Mouse (Mus musculus) R1 (cell line): ENCODE results near the gene Pccb.

Source experiments
- DNase-seq: peaks from one replicate; pipeline ENCODE4 v3.0.0-alpha.2; 2018; ENCODE audit warnings: low read depth, low spot score

The Pccb gene

DNA sequence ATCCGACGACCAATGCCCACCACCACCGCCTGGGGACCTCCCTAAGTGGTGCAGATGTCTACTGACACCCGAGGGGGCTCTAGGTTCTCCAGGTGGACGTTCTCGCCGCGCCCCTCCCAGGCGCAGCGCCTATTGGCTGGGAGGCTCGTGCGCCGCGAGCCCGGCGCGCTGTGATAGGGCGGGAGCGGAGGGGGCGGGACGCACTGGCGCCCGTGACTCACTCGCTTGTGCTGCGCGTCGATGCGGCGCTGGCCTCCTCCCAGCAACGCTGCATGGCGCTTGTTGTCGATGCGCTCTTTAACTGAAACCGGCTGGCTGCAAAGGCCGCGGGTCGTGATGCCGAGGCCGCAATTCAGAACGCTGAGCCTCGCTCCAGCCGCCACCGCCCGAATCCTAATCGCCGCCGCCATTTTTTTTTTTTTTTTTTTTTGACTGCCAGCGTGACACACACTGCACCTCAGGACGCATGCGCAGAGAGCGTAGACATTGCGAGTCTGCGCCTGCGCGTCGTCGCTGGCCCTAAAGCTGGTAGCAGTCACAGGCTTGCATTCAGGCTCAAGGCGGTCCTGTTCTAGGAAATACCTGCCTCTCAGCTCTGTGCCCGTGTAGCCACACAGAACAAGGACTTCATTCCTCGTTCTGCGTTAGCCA is at the start of gene Pccb:
Gene Pccb (minus strand): TSS at position 451 of the 651 bp plus-strand sequence.
- peak; percentile 97 for DNase-seq

DNA sequence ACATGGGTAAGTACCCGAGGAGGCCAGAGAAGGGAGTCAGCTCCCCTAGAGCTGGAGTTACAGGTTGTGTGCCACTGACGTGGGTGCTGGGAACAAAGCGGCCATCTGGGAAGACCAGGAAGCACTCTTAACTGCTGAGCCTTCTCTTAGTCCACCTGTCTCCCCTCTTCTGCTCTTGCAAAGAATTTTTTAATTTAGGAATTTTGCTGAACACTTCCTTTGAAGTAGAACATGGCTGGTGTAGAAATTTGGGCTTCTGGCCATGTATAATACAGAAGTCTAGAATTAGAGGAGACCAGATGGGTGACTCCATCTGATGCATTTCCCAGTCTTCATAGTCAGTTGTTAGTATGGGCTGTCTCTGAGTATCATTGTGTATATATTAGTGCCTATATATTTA is 49.0 kb upstream of the Pccb start:
- no peak for DNase-seq

DNA sequence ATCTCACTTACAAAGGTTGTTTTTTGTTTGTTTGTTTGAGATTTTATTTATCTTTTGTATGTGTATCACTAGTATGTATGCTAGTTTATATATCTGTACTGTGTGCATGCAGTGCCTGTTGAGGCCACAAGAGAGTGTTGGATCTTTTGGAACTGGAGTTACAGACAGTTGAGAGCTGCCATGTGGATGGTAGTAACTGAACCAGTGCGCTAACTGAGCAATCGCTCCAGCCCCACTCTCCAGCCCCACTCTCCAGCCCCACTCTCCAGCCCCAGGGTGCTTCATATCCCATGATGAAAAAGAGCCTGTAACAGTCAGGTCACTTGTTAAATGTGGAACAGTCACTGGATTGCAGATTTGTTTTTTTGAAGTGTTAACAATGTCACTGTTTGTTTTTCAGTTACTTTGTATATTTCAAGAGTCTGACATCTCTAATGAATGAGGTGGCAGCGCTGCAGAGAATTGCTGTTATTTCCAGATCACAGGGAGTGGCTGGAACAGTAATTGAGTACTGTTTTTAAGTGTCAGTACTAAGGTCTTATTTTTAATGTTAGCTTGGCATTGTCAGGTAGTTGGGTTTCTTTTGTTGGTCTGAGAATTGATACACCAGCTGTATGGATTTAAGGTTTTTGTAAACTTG is 45.5 kb upstream of the Pccb start:
- DNase-seq, result no peak

DNA sequence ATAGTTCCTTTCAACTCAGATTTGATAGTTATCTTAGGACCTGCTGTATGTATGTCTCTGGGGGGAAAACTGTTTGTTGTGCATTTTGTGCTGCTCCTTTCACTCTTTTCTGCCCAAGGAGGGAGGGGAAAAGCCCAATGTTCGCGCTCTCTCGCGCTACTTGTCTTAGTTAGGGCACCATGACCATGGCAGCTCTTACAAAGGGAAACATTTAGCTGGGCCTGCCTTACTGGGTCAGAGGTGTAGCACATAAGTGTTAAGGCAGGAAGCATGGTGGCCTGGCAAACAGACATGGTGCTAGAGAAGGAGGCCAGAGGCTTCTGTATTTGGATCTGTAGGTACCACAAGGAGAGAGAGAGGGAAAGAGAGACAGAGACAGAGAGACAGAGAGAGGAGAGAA is 43.9 kb upstream of the Pccb start:
- DNase-seq, result no peak

- DNase-seq, result no peak
Observed at GRCm38 (mm10) chr9:101077486-101077885, 42.8 kb upstream of the Pccb start.

DNA sequence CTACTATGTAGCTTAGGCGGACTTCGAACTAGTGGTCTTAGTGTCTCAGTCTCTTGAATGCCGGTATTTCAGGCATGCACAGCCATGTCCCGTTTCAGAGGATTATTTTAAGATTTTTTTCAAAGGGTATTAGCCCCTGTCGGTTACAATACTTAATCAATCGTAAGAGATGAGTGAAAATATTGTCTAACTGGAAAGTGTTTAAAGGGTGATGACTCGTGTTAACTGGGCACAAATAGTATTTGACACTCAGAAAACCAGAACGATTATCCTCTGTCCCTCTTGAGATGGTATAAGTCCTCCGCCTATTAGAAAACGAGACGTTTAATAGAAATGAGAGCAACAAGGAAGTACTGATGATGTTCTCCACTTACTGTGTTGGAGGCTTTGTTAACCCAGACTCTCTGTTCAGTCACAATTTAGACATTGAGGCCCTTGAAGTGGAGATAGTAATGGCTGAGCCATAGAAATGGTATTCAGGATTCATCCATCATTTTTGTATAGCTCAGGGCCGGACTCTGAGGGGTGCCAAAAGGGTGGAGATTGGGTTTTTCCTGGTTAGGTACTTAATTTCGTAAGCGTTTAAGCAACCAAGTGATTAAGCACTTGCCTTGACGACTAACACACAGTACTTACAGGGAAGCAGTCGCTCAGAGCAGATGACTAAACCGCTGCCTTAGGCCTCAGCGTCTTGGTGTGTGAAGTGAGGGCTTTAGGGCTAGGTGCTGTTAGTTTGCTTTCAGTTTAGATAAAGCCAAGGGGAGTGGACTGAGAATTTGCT is 41.6 kb upstream of the Pccb start:
- no peak for DNase-seq

- no peak for DNase-seq
Observed at GRCm38 (mm10) chr9:101075694-101076093, 41.0 kb upstream of the Pccb start.

- DNase-seq, result peak; percentile 59
Observed at GRCm38 (mm10) chr9:101075091-101075581, 40.4 kb upstream of the Pccb start.

- peak; percentile 70 for DNase-seq
Observed at GRCm38 (mm10) chr9:101074332-101075021, 39.8 kb upstream of the Pccb start.

DNA sequence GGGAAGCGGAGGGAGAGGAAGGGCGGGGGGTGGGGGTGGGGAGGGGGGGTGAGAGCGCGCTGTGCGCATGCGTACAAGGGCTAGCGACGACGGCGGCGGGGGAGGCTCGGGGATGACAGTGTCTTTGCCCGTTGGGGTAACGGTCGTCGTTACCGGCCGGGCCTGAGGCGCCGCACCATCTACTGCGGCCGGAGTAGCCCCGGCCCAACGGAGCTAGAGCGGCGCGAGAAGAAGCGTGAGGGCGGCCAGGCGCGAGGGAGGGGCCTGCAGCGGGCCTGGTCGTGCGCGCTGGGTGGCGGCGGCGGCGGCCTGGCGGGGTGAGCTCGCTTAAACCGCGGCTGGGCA is 39.3 kb upstream of the Pccb start, which contains the start of gene Msl2:
Gene Msl2 (plus strand): TSS at position 115 of the 345 bp plus-strand sequence.
- DNase-seq, result no peak

DNA sequence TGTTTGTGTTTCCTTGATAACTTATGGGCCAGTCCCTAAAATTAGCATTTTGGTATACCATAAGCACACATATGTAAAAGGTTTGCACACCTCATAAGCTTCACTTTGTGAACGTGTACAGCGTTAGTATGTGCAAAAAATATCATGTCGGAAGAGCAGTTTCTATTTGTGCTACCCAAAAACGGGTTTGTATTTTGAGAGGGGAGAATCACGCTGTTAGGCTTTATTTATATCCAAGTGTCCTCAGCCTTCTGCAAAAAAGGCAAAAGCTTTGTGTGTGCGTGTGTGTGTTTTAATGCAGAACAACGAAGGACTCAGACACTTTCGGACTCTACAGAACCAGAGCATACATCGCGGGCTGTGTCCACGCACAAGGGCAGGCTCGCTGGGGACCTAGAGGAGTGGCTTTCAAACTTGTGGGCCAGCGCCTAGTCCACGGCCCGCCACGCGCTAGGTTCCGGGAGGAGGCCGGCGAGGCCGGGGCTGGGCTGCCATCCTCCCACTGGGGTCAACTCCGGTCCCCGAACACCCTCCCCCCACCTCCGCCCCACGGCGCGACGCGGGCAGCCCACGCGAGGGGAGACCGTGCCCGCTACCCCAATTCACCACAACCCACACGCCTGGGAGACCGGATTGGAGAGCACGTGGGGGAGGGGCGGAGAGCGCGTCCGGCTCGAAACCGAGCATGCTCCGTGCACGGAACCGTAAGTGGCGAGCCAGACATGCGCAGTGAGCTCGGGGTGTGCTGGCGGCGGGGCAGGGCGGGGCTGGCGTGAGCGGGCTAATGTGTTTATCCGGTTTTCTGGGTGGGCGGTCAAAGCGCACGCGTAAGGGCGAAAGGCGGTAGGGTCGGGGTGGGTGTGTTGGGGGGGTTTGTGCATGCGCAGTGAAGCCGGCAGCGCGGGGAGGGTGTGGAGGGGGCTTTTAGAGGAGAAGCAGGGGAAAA is 38.6 kb upstream of the Pccb start:
- peak; percentile 97 for DNase-seq

GRCm38 (mm10) chr9:101072506-101072905 is 37.8 kb upstream of the Pccb start:
- DNase-seq, result no peak

- DNase-seq, result peak; percentile 78
Observed at GRCm38 (mm10) chr9:101069781-101070180, 35.1 kb upstream of the Pccb start.

- DNase-seq, result no peak
Observed at GRCm38 (mm10) chr9:101065076-101065602, 30.4 kb upstream of the Pccb start.

- peak; percentile 84 for DNase-seq
Observed at GRCm38 (mm10) chr9:101062253-101062780, 27.6 kb upstream of the Pccb start.

DNA sequence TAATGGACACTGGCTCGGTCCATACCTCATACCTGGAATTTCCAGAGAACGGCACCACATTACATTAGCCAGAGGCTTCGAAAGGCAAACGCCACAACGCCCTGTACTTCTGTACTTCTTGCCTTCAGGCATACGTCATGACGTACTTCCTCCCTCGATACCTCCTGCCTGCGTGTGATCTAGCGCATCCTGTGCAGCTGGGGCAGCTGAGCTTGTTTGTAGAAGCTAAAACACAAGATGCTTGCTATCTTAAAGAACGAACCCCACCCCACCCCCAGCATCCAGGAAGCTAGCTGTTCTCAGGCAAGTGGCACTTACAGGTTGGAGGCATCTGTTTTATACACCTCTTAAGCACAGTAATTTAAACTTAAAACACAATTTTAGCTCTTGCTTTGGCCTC is 26.3 kb upstream of the Pccb start:
- peak; percentile 84 for DNase-seq

DNA sequence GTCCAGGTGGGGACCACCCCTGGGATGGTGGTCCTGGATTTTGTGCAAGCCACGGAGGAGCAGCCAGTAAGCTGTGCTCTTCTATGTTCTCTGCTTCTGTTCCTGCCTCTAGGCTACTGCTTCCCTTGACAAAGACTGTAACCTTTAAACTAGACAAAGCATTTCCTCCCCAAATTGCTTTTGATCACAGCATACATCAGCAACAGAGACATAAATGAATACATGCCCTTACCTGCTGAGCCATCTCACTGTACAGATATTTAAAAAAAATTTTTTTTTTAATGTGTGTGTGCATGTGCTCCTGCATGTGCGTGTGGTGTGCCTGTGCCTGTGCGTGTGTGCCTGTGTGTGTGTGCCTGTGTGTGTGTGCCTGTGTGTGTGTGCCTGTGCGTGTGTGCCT is 22.5 kb upstream of the Pccb start:
- DNase-seq, result no peak

GRCm38 (mm10) chr9:101053279-101053678 is 18.6 kb upstream of the Pccb start:
- DNase-seq, result peak; percentile 58

- DNase-seq, result no peak
Observed at GRCm38 (mm10) chr9:101052691-101053090, 18.0 kb upstream of the Pccb start.

DNA sequence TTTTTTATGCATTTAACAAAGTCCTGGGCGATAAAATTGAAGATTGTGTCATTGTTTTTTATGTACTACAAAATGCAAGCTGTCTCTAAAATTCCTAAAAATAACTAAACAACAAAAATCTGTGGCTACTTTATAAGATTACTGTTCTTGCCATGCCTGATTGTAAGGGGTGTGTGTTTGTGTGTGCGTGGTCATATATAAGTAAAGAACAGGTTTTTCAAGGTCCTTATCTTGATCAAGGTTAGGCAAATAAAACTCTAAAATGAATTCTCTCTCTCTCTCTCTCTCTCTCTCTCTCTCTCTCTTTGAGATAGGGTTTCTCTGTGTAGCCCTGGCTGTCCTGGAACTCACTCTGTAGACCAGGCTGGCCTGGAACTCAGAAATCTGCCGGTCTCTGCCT is 17.3 kb upstream of the Pccb start:
- DNase-seq, result no peak
